Mouse (Mus musculus) testis, adult 2 months (tissue): ENCODE measurements around the gene Tmprss15. TPM values are rescaled to one million over a fixed set of nuclear protein-coding genes. Genes with fewer than 3 reads are reported as not detected.

ENCODE experiments used
- H3K27ac ChIP-seq: fragments of 200-500 bp; 2 replicates; pipeline ENCODE4 v1.5.1; 2012; ENCODE audit warnings: low read depth, low read length; ENCODE audit not compliant: control insufficient read depth, insufficient read depth
- H3K27me3 ChIP-seq: fragments of 200-500 bp; 2 replicates; pipeline ENCODE4 v1.6.1; 2012; ENCODE audit warnings: mild to moderate bottlenecking, low read length, moderate library complexity; ENCODE audit not compliant: control insufficient read depth, insufficient read depth
- H3K36me3 ChIP-seq: fragments of 200-500 bp; 2 replicates; pipeline ENCODE4 v1.6.1; 2012; ENCODE audit warnings: mild to moderate bottlenecking, low read length; ENCODE audit not compliant: control insufficient read depth, insufficient read depth
- H3K4me1 ChIP-seq: fragments of 200-500 bp; 2 replicates; pipeline ENCODE4 v1.6.1; 2012; ENCODE audit warnings: low read length; ENCODE audit not compliant: control insufficient read depth, insufficient read depth
- H3K4me3 ChIP-seq: fragments of 200-500 bp; 2 replicates; pipeline ENCODE4 v1.5.1; 2012; ENCODE audit warnings: low read depth, mild to moderate bottlenecking, low read length, moderate library complexity, mixed read lengths; ENCODE audit not compliant: control insufficient read depth
- CTCF ChIP-seq: fragments of 200-500 bp; IDR thresholded peaks from 2 replicates; pipeline ENCODE4 v1.5.1; 2012; ENCODE audit warnings: low read depth, mild to moderate bottlenecking, inconsistent platforms, low read length, moderate library complexity; ENCODE audit not compliant: control insufficient read depth, insufficient read depth, insufficient replicate concordance
- POLR2A ChIP-seq: fragments of 200-500 bp; IDR thresholded peaks from 2 replicates; pipeline ENCODE4 v1.6.1; 2012; ENCODE audit warnings: low read depth, mild to moderate bottlenecking, inconsistent platforms, low read length, moderate library complexity; ENCODE audit not compliant: control insufficient read depth
- polyA plus RNA-seq: library from polyadenylated mRNA; depleted of rRNA; stranded (reverse); fragments of >200 nt; gene quantifications from 2 replicates; pipeline ENCODE4 v1.2.3, GENCODE M21; 2012

Tmprss15 gene
- polyA plus RNA-seq, 1 experiment, result 0.02 TPM

DNA sequence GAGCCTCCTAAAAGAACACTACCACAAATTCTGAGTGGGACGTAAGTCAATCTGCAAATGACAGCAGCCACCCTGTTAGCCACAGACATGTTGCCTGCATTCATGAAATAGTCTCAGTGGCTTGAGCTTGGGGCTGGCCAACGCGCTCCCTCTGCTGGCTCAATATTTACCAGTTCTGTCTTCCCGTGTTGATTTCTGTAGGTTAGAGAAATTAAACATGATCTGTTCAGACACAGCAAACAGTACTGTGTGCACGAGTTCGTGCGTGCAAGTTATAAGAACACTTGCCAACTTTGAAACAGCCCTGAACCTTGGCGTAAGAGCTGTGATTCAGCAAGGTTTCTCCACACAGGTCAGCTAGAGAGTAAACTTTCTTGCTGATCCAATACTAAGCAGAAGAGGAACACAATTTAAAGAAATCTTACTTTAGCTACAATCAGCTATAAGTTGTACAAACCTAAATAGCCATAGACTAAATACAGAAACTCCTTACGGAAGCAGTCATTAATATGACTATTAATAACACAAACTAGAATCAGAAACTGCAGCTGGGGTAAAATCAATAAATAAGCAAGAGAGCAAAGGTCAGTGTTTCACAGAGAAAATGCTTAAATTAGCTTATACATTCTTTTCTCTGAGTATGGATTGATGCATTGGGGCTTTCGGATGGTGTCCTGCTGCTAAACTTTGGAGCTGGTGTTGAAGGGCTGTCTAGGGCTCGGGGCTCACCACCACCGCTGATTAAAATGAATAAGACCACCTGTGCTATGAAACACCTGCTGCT lies 31.9 kb downstream of the Tmprss15 start:
- H3K4me1 ChIP-seq, result no peaks in the 10 kb centered on the region
- no peaks in the 10 kb centered on the region for H3K36me3 ChIP-seq
- no peaks in the 10 kb centered on the region for H3K27me3 ChIP-seq
- TF ChIP-seq CTCF (peak; percentile 15; the same call in 1 of the 2 replicates), POLR2A (no peak)
- no peak overlapping the region for H3K4me3 ChIP-seq
- H3K27ac ChIP-seq, result no peak overlapping the region

GRCm38 (mm10) chr16:79032593-79032992 lies 58.3 kb downstream of the Tmprss15 start:
- TF ChIP-seq POLR2A, result no peak
- TF ChIP-seq CTCF, result no peak
- H3K4me3 ChIP-seq, result no peak overlapping the region
- H3K27me3 ChIP-seq, result no peaks in the 10 kb centered on the region
- H3K4me1 ChIP-seq, result no peaks in the 10 kb centered on the region
- H3K27ac ChIP-seq, result no peak overlapping the region
- H3K36me3 ChIP-seq, result no peaks in the 10 kb centered on the region

- Histone ChIP-seq H3K36me3 (no peaks in the 10 kb centered on the region), H3K27me3 (no peaks in the 10 kb centered on the region), H3K27ac (no peak overlapping the region), H3K4me1 (no peaks in the 10 kb centered on the region), H3K4me3 (no peak overlapping the region)
- no peak for TF ChIP-seq CTCF
- no peak for TF ChIP-seq POLR2A
Measured at GRCm38 (mm10) chr16:79002812-79003211, 88.1 kb downstream of the Tmprss15 start.

DNA sequence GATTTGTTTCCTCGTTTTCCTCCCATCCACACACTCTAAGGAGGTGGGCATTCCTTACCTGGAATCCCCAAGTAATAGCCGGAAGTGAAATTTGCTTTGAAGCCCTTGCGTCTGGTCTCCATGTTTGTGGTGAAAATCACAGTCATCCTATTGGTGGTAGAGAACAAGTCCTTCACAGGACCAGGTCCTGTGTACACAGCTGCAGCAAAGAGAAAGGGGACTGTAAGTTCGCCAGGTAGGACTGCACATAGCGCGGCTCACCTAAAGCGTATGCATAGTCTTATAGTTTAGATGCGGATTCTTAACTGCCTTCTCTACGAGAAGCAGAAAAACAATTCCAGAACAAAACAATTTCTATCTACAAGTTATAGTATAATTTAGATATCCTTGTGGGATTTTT lies 89.2 kb downstream of the Tmprss15 start:
- Histone ChIP-seq H3K27me3 (no peaks in the 10 kb centered on the region), H3K36me3 (no peaks in the 10 kb centered on the region), H3K4me1 (no peaks in the 10 kb centered on the region), H3K27ac (no peak overlapping the region), H3K4me3 (no peak overlapping the region)
- TF ChIP-seq CTCF (no peak), POLR2A (no peak)

GRCm38 (mm10) chr16:78976384-78976783 lies 114.5 kb downstream of the Tmprss15 start:
- no peak overlapping the region for H3K27ac ChIP-seq
- no peaks in the 10 kb centered on the region for H3K27me3 ChIP-seq
- H3K4me3 ChIP-seq, result no peak overlapping the region
- H3K36me3 ChIP-seq, result no peaks in the 10 kb centered on the region
- TF ChIP-seq CTCF (no peak), POLR2A (no peak)
- no peaks in the 10 kb centered on the region for H3K4me1 ChIP-seq

- Histone ChIP-seq H3K4me3 (no peak overlapping the region), H3K4me1 (no peaks in the 10 kb centered on the region), H3K27ac (no peak overlapping the region), H3K36me3 (no peaks in the 10 kb centered on the region), H3K27me3 (no peaks in the 10 kb centered on the region)
- TF ChIP-seq POLR2A (no peak), CTCF (no peak)
Measured at GRCm38 (mm10) chr16:78974099-78974498, 116.8 kb downstream of the Tmprss15 start.

DNA sequence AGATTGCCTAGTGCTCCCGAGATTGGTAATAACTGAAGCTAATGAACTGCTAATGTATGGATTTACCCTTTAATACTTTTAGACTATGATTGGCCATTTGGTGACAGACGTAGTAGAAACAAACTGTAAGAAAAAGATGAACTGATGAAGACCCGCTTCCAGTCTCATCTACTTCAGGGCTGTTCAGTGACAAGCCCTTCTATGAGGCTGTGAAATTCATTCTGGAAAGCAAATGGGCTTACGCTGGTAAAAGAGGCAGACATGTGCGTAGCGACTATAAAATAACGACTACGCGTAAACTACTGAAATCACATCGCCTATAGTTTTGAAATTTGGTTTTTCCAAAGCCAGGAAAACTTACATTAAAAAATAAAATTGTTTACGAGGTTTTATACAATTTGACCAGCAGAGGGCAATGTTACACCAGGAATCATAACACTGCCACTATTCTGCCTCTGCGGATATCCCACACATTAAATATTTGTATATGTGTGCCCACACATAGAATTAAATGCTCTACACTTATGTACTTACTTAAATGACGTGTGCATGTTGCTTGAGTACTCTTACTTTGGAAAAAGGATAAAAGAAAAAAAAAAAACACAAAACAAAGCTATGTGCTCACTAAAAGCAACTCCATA lies 121.7 kb downstream of the Tmprss15 start:
- TF ChIP-seq CTCF (no peak), POLR2A (no peak)
- H3K4me1 ChIP-seq, result no peaks in the 10 kb centered on the region
- no peak overlapping the region for H3K4me3 ChIP-seq
- no peaks in the 10 kb centered on the region for H3K27me3 ChIP-seq
- no peak overlapping the region for H3K27ac ChIP-seq
- H3K36me3 ChIP-seq, result no peaks in the 10 kb centered on the region
